Mouse (Mus musculus) heart, embryonic 14.5 days (tissue): Measurements from ENCODE around the gene Syvn1. TPM values are rescaled to one million over a fixed set of nuclear protein-coding genes. Genes with fewer than 3 reads are reported as not detected.

Experiments used
- ATAC-seq: fragments of 200-750 bp; cut with Nextera tagmentation; 2 replicates; pipeline ENCODE4 v1.8.0; 2017; ENCODE audit warnings: low read depth, moderate TSS enrichment; ENCODE audit not compliant: insufficient number of reproducible peaks, insufficient read depth, low FRiP score
- H3K27ac ChIP-seq, 2 experiments: fragments of 200-500 bp in 1 of 2; fragments of 300-500 bp in 1 of 2; sonication (generic) in 1 of 2; replicated peaks in 1 of 2; 2 replicates each; pipeline ENCODE4 v1.5.1; 2012 to 2014; ENCODE audit warnings: low read depth in 2 of 2, low read length in 2 of 2, control low read depth in 1 of 2, mild to moderate bottlenecking in 1 of 2, mixed read lengths in 1 of 2; ENCODE audit not compliant: control insufficient read depth in 1 of 2, insufficient read depth in 1 of 2
- H3K27me3 ChIP-seq: fragments of 300-500 bp; sonication (generic); 2 replicates; pipeline ENCODE4 v1.6.1; 2014; ENCODE audit warnings: mild to moderate bottlenecking, low read length, control low read depth; ENCODE audit not compliant: control insufficient read depth, insufficient read depth
- H3K36me3 ChIP-seq: fragments of 300-500 bp; sonication (generic); 2 replicates; pipeline ENCODE4 v1.6.1; 2014; ENCODE audit warnings: mild to moderate bottlenecking, control low read depth, low read length, mixed read lengths; ENCODE audit not compliant: control insufficient read depth, insufficient read depth
- H3K4me1 ChIP-seq, 2 experiments: fragments of 200-500 bp in 1 of 2; fragments of 300-500 bp in 1 of 2; sonication (generic) in 1 of 2; 2 replicates each; pipeline ENCODE4 v1.6.1; 2012 to 2014; ENCODE audit warnings: low read length in 2 of 2, control low read depth in 1 of 2, mixed read lengths in 1 of 2; ENCODE audit not compliant: control insufficient read depth in 2 of 2, insufficient read depth in 2 of 2
- H3K4me2 ChIP-seq: fragments of 300-500 bp; sonication (generic); 2 replicates; pipeline ENCODE4 v1.6.1; 2014; ENCODE audit warnings: mild to moderate bottlenecking, low read length
- H3K4me3 ChIP-seq, 2 experiments: fragments of 200-500 bp in 1 of 2; fragments of 300-500 bp in 1 of 2; sonication (generic) in 1 of 2; 2 replicates each; pipeline ENCODE4 v1.5.1; 2012 to 2014; ENCODE audit warnings: low read length in 2 of 2, mild to moderate bottlenecking in 2 of 2, control low read depth in 1 of 2, low read depth in 1 of 2, moderate library complexity in 1 of 2; ENCODE audit not compliant: control insufficient read depth in 1 of 2, insufficient read depth in 1 of 2
- H3K9ac ChIP-seq: fragments of 300-500 bp; sonication (generic); 2 replicates; pipeline ENCODE4 v1.6.1; 2014; ENCODE audit warnings: mild to moderate bottlenecking, low read length
- H3K9me3 ChIP-seq: fragments of 300-500 bp; sonication (generic); 2 replicates; pipeline ENCODE4 v1.6.1; 2016; ENCODE audit warnings: low read length, control low read depth; ENCODE audit not compliant: control insufficient read depth
- WGBS: fragments of 180-500 bp; shearing (Covaris S2); extraction: QIAGEN DNeasy Blood & Tissue Kit; methylation state at CpG from one replicate; pipeline ENCODE4 v1.1.7; 2014; 5-methylcytosine and 5-hydroxymethylcytosine counted together
- polyA plus RNA-seq: library from polyadenylated mRNA; unstranded; fragments of >200 nt; fragmentation: Nextera tagmentation; extraction: Ambion mirVana; gene quantifications from 2 replicates; pipeline ENCODE4 v1.2.1, GENCODE M21; 2014

Gene Syvn1
- polyA plus RNA-seq, 1 experiment from 2014 or later = 14.8 TPM

- H3K27ac ChIP-seq = peak overlapping the region in 1 of 2 experiments; percentile 58; a peak in 1 of 4 replicates
- no peaks in the 10 kb centered on the region for H3K27me3 ChIP-seq
- ATAC-seq = no peak
- WGBS = 64% methylated on average over 4 of the region's 4 CpGs
- H3K36me3 ChIP-seq = peaks cover 61% of the 10 kb centered on the region
- no peaks in the 10 kb centered on the region for H3K9me3 ChIP-seq
- H3K4me3 ChIP-seq = peak overlapping the region; percentile 88 to 91
- peak overlapping the region; percentile 87 for H3K4me2 ChIP-seq
- peak overlapping the region; percentile 94 for H3K9ac ChIP-seq
- peaks cover 2 to 20% of the 10 kb centered on the region in 2 experiments; a peak in 3 of 4 replicates for H3K4me1 ChIP-seq
Measured at GRCm38 (mm10) chr19:6056696-6057095, 10.3 kb downstream of the Syvn1 start.

- under 1% methylated on average over 62 of the region's 63 CpGs for WGBS
- no peaks in the 10 kb centered on the region for H3K9me3 ChIP-seq
- peak within 1 kb of the TSS; percentile 94 for H3K9ac ChIP-seq
- peak within 1 kb of the TSS; percentile 61 to 82 for H3K27ac ChIP-seq
- peaks cover 53% of the 10 kb centered on the region for H3K36me3 ChIP-seq
- peaks cover 8 to 29% of the 10 kb centered on the region in 2 experiments for H3K4me1 ChIP-seq
- peak within 1 kb of the TSS; percentile 88 to 91 for H3K4me3 ChIP-seq
- ATAC-seq = peak; percentile 89
- H3K4me2 ChIP-seq = peak within 1 kb of the TSS; percentile 87
- H3K27me3 ChIP-seq = no peaks in the 10 kb centered on the region
Measured at GRCm38 (mm10) chr19:6057313-6058096, 11.1 kb downstream of the Syvn1 start, which contains the start of the genes Mrpl49 and Fau. Mrpl49 (minus strand) TSS chr19:6057785. Fau (plus strand) TSS chr19:6057844.

DNA sequence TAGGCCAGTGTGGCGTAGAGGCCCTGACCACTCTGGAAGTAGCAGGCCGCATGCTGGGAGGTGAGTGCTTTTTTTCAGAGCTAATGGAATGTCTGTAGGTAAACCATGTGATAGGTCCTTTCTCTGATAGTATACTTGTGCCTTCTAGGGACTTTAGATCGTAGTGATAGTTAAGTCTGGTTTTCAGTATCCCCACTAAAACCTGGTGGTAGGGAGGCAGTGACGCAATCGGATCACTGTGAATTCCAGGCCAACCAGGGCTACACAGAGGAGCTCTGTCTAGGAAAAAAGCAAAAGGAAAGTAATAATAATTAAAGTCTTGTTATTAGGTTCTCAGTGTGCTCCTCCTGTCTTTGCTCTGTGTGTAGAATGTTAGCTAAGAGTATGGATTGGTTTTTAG is 12.1 kb downstream of the Syvn1 start:
- Histone ChIP-seq H3K4me1 (peaks cover 9 to 33% of the 10 kb centered on the region in 2 experiments), H3K4me3 (peak overlapping the region; percentile 81 to 88), H3K27ac (peak overlapping the region in 1 of 2 experiments; percentile 82; a peak in 2 of 4 replicates), H3K4me2 (peak overlapping the region; percentile 86), H3K9me3 (no peaks in the 10 kb centered on the region), H3K36me3 (peaks cover 45% of the 10 kb centered on the region), H3K27me3 (no peaks in the 10 kb centered on the region), H3K9ac (peak overlapping the region; percentile 94)
- ATAC-seq = no peak
- WGBS = 26% methylated on average over 5 of the region's 5 CpGs

- Histone ChIP-seq H3K9me3 (no peaks in the 10 kb centered on the region), H3K9ac (peak overlapping the region; percentile 94), H3K27ac (peak overlapping the region in 1 of 2 experiments; percentile 82; a peak in 1 of 4 replicates), H3K36me3 (peaks cover 40% of the 10 kb centered on the region), H3K4me2 (peak overlapping the region; percentile 86), H3K27me3 (no peaks in the 10 kb centered on the region), H3K4me1 (peaks cover 9 to 33% of the 10 kb centered on the region in 2 experiments), H3K4me3 (peak overlapping the region in 1 of 2 experiments; percentile 88; a peak in 2 of 4 replicates)
- WGBS = 88% methylated on average over 5 of the region's 5 CpGs
- no peak for ATAC-seq
Measured at GRCm38 (mm10) chr19:6058966-6059365, 12.6 kb downstream of the Syvn1 start.

DNA sequence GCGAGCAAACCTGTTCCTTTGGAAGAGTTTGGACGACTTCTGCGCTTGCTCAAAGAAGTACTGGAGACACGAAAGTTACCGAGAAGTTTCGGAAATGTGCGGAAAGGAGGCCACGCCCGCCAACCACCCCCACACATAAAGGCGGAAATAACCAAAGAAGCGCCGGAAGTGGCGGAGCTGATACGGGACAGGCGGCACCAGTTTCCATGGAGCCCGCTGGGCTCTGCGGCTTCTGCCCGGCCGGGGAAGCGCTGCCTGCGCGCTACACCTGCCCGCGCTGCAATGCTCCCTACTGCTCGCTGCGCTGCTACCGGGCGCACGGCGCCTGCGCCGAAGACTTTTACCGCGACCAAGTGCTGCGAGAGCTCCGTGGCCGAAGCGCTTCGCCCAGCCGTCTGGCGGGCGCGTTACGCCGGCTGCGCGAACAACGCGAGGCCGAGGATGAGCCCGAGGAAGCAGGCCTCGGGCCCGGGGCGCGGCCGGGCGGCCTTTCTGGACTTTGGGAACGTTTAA is 14.7 kb downstream of the Syvn1 start, which contains the start of gene Znhit2:
Gene Znhit2, plus strand, starts transcription at position 172 of the 513 bp plus-strand sequence.
- no peaks in the 10 kb centered on the region for H3K27me3 ChIP-seq
- peak within 1 kb of the TSS; percentile 98 for H3K4me2 ChIP-seq
- peak within 1 kb of the TSS; percentile 96 for H3K9ac ChIP-seq
- peak; percentile 61 for ATAC-seq
- WGBS = under 1% methylated on average over 58 of the region's 58 CpGs
- no peaks in the 10 kb centered on the region for H3K9me3 ChIP-seq
- peak within 1 kb of the TSS; percentile 81 to 94 for H3K27ac ChIP-seq
- H3K4me3 ChIP-seq = peak within 1 kb of the TSS; percentile 70 to 91
- H3K4me1 ChIP-seq = peaks cover 9 to 33% of the 10 kb centered on the region in 2 experiments
- H3K36me3 ChIP-seq = peaks cover 19% of the 10 kb centered on the region

DNA sequence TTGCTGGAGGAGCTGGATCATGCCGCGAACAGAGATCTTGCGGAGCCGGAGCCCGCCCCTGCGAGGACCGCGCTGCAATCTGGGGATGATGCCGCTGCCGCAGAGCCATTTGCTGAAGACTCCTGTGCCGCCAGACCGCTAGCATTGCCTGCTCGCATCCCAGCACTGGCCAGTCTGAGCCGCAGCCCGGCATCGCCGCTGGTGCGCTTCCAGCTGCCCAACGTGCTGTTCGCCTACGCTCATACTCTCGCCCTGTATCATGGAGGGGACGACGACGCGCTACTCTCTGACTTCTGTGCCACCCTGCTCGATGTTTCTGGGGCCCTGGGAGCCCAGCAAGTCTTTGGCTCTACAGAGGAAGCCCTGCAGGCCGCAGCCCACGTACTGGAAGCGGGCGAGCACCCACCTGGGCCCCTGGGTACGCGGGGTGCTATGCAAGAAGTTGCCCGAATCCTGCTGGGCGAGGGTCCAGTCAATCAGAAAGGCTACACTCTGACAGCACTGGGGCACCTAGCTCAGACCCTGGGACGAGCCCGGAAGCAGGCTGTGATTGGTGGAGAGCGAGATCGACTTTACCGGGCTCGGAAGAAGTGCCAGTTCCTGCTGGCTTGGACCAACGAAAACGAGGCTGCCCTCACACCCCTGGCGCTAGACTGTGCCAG is 15.4 kb downstream of the Syvn1 start:
- Histone ChIP-seq H3K4me3 (peak overlapping the region; percentile 70 to 91), H3K4me1 (peaks cover 12 to 33% of the 10 kb centered on the region in 2 experiments), H3K4me2 (peak overlapping the region; percentile 98), H3K9me3 (no peaks in the 10 kb centered on the region), H3K36me3 (peaks cover 18% of the 10 kb centered on the region), H3K27me3 (no peaks in the 10 kb centered on the region), H3K9ac (peak overlapping the region; percentile 96), H3K27ac (peak overlapping the region; percentile 81 to 94)
- no peak for ATAC-seq
- 2% methylated on average over 44 of the region's 44 CpGs for WGBS

DNA sequence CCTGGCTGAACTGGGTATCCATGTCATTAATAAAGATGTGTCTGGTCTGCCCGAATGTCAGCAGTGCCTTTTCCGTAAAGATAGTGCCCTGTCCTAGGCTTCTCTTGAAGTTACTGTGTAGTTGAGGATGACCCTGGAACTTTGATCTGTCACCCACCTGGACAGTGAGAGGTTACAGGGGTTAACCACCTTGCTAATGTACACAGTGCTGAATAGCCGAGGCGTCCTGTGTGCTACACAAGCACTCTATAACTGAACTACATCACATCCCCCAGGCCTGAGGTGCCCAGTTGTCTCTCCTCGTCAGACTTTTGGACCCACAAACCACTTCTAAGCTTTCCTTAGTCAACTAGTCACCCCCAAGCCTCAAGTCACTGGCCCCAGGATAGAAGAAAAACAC is 16.0 kb downstream of the Syvn1 start:
- peak overlapping the region in 1 of 2 experiments; percentile 94; a peak in 1 of 4 replicates for H3K27ac ChIP-seq

More for the DNA sequence above, 16.0 kb downstream of the Syvn1 start:
- Histone ChIP-seq H3K9me3 (no peaks in the 10 kb centered on the region), H3K4me3 (peak overlapping the region; percentile 70 to 91), H3K4me1 (peaks cover 18 to 37% of the 10 kb centered on the region in 2 experiments), H3K27me3 (no peaks in the 10 kb centered on the region), H3K36me3 (peaks cover 18% of the 10 kb centered on the region), H3K9ac (peak overlapping the region; percentile 96), H3K4me2 (peak overlapping the region; percentile 98)
- ATAC-seq = no peak
- WGBS = 65% methylated on average over 5 of the region's 5 CpGs
